Mouse (Mus musculus): ENCODE results near the gene Ppp1r36.
A peak's percentile ranks its signal among the peaks of the same experiment; 100 is the strongest.
"Not testable (repeated sequence)": the region's sequence is repeated elsewhere in the genome, so short reads cannot be mapped to it uniquely, and the experiment has no call there.

The Ppp1r36 gene

DNA sequence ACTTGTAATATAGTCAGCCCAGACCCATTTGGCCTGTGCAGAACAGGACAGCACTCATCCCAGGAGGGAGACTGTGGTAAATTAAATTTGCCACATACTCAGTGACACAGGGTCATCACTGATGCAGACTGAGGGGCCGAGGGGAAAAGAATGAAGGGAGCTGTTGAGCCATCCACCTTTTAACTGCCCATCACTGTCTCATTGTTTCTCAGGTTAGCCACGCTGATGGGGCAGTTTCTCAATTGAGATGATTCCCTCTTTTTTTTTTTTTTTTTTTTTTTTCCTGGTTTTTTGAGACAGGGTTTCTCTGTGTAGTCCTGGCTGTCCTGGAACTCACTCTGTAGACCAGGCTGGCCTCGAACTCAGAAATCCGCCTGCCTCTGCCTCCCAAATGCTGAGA, 41.1 kb downstream of the Ppp1r36 start:
- DNase-seq: not testable (repeated sequence)

DNA sequence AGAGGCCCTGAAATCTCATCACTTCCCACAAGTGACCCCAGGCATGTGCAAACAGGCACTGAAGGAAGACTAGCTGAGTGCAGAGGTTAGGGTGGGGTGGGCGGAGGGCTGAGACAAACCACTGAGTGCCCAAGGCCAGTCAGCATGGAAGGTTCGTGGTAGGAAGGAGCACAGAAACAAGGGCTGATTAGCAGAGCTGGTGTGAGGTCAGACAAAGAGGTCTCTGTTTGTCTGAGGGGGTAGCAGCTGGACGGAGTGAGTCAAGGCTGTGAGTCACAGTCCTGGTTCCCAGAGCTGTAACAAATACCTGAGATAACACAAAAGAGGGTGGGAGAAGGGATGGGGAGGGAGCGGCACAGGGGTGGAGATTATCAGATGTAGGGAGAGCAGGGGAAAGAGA, 41.7 kb downstream of the Ppp1r36 start:
- DNase-seq: no peak

DNA sequence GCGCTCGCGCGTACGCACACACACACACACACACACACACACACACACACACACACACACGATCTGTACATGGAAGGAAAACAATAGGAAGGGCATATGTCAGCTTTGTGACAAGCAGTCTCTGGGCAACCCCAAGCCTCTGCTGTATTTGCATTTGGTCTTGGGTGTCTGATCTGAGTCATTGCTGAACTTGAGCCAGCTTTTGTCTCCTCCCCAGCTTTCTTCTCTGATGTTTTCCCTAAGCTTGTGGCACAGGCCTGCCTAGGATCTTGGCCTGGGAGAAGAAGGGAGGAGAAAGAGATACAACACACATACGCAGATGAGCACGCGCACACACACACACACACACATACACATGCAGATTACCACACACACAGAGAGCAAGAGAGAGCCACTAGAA, 46.1 kb downstream of the Ppp1r36 start:
- DNase-seq: no peak

DNA sequence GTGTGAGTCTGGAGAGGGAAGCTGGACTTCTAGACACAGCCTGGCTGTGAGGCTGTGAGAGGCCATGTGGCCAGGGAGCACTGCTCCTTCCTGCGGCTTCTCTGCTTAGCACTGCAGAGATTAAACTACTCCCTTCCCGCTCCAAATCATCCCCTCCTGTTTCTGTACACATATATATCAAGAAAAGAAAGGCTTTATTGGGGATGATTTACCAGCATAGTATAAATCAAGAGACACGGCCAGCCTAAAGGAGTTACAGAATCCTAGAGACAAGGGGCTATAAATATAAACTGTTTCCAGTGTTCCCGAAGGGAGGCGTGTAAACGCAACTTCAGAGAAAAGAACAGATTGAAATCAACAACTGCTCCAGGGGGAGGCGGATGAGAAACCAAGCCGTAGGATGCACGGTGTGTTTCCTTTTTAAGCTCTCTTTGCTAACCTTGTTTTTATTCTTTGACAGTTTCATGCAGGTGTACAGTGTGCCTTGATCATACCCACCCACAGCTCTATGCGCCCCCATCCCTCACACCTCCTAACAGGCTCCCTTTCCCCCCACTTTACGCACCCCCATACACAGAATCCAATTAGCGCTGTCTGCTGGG, 47.4 kb downstream of the Ppp1r36 start:
- no peak for DNase-seq

DNA sequence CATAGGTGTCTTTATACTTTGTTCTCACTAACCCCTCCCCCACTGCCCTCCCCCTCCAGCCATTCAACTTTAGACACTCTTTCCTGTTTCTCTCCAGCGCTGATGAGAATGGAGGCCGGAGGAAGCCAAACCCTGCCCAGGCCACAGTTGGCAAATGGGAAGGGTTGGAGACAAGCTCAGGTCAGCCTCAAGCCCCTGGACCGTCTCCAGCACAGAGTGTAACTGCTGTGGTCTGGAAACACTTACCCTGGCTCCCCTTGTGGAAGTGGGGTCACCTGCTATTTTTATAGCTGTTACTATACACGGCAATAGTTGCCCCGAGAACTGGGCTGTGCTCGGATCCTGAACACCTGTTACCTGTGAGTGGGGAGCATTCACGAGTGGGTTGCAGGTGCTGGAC, 49.3 kb downstream of the Ppp1r36 start:
- no peak for DNase-seq

DNA sequence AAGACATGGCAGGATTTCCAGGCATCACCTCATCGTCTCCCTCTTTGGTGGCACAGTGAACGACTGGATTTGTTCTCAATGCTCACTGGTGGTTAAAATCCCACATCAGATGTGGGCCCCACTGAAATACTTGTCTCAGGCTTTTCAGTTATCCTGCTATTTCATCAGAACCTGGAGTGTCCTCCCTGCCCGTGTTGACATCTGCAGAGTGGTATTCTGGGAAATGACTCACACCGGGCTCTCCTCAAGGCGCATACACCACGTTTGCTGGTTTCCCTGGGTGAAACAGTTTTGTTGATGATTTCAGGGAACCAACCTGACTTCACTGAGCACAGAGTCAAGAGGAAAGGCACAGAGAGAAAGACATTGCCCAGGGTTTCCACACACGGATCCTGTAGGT, 49.9 kb downstream of the Ppp1r36 start:
- no peak for DNase-seq

DNA sequence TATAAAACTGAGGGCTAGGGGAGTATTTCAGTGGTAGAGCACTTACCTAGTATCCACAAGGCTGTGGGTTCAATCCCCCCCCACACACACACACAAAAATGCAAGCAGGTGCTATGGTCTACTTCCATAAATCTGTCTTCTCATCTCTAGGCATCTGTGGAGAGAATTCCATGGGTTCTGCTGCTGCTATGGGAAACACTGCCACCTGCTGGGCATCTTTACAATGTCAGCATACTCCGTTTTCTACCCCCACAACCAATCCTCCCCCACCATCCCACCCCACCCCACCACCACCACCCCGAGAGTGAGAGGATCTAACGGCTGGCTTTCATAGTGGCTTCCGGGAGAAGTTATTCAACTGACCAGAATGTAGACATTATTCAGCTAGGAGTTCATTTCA, 54.7 kb downstream of the Ppp1r36 start:
- peak; percentile 59 for DNase-seq

DNA sequence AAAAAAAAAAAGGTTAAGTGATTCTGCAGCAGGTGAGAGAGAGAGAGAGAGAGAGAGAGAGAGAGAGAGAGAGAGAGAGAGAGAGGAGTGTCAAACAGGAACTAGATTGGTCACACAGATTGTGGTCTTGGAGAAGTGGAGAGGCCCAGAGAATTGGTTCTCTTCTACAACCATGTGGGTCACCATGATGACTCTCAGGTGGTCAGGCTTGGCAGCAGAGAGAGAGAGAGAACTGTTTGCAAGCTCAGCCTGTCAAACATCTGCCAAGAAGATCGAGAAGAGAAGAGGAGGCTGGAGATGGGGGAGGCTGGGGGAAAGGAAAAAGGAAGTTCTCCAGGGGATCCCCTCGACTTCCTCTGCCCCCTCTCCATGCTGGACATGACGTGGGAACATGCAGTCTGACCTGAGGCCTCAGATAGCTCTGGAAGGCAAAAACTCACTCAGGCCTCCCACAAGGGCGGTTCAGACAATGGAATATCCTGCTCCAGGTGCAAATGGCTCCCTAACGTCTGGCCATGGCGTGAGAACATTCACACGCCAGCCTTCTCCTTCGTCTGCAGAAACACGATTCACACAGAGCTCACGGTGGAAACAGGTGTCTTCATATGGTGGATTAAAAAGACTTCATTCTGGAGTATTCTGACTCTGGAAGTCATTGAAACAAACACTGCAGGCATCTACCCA, 56.4 kb downstream of the Ppp1r36 start:
- no peak for DNase-seq

DNA sequence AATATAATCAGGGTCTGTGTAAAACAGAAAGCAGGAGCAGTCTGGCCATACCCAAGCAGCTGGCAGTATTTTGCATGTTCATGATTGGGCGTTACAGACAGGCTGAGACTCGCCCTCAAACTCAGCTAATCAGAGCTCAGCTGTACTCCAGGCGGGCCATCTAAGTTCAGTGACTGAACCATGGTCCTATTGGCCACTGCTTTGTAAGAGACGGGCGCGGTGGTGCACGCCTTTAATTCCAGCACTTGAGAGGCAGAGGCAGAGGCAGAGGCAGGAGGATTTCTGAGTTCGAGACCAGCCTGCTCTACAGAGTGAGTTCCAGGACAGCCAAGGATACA, 56.9 kb downstream of the Ppp1r36 start:
- DNase-seq: no peak

DNA sequence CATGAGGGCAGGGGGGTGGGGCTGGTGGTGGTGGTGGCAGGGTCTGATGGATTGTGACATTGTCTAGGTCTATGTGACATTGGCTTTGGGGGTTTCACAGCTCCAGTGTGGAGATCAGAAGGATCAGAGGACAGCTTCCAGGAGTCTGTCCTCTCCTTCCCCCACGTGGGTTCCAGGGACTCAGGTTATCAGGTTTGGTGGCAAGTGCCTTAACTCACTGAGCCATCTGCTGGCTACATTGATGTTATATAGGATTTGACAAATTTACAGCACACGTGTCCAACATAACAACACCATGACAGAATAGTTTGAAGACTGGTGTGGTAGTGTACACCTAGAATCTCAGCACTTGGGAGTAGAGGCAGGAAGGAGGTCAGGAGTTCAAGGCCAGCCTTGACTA, 57.5 kb downstream of the Ppp1r36 start:
- no peak for DNase-seq

DNA sequence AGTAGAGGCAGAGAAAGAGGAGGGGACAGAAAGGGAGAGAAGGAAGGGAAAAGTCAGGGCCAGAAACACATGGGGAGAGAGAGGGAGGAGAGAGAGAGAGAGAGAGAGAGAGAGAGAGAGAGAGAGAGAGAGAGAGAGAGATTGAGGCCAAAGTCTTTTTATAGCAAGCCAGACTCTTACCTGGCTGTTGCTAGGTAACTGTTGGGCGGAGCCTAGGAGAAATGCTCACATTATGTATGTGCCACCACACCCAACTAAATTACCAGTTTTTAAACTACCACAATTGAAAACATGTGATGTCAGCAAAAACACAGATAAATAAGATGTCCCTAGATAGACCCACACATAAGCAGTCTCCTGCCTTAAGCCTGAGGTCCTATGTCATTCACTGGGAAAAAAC, 58.8 kb downstream of the Ppp1r36 start:
- DNase-seq: no peak

DNA sequence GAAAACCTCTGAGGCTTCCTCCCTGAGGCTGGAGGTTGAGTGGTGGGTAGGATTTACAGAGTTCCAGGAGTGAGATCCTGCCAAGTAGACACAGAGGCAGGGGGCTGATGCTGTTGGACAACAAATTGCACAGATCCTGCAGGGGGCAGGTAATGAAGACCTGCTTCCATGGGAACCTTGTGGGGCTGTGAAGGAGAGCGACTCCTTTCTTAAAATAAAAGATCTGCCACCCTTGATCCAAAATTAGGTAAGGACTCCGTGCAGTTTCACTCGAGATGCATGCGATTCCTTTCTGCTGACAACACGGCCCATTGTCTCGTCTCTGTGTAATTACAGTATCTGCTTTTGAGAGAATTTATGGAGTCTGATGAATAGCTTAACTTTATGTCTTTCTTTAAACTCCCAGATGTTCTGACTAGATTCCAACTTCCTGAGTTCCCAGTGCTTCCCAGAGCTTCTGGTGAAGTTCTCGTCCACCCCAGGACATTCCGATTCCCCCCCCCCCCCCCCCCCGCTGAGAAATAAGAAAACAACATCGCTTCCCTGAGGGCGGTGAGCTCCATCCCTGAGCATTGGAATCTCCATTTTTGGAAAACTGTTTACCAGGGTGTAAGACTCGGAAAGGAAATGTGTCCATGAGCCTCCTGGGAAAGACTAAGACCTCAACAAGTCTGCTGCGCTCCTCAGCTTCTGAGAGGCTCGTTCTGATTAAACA, 61.1 kb downstream of the Ppp1r36 start:
- no peak for DNase-seq

DNA sequence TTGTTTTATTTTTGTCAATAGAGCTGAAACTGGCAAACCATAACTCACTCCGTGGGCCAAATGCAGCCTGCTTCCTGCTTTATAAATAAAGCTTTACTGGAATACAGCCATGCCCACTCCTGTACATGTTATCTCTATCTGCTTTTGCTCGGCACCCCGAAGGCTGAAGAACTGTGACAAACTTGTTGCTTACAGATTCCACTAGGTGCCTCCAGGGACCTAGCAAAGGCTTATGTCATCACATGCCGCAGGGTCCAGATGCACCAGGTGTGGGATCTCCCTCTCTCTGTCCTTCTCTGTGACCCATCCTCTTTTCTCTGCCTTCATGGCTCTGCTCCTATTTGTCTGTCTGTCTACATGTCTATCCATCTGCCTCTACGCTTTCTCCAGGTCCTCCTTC, 61.8 kb downstream of the Ppp1r36 start:
- no peak for DNase-seq

DNA sequence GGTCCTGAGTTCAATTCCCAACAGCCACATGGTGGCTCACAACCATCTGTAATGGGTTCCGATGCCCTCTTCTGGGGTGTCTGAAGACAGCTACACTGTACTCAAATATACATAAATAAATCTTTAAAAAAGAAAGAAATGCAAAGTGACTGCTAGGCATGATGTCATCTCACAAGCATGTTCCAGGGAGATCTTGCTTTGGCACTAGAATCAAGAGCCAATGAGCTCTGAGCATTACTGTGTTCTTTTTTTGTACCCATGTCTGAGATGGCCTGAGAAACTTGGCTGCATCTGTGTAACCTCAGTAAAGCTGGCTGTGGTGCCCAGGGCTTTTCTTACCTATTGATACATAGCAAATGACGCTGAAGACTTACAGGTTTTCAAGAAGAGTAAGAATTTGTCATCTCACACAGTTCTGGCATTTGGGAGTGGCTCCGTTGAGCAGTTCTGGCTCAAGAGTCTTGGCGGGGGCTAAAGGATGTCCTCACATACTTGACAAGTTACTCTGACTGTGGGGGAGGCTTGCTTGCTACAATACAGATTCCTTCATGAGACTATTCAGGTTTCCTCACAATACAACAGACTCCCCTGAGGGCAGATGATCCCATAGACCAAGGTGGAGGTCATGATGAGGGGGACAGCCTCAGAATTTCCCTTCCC, 62.6 kb downstream of the Ppp1r36 start:
- no peak for DNase-seq

DNA sequence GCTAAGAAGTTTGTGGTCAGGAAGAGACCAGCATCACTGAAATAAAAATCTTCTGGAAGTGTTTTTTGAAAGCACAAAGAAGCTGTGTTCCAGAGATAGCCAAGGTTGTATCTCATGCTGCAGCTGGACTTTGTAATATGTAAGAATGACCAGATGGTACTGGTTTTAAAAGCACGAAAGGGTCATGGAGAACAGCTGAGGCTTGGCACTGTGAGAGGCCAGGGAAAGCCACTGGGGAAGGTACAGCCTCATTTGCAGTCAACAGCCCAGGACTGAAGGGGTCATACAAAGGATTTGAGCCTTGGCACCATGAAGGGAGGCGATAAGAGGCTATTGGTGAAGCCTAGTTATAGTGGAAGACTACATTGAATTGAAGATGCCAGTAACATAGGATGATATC, 65.1 kb downstream of the Ppp1r36 start:
- DNase-seq: no peak

DNA sequence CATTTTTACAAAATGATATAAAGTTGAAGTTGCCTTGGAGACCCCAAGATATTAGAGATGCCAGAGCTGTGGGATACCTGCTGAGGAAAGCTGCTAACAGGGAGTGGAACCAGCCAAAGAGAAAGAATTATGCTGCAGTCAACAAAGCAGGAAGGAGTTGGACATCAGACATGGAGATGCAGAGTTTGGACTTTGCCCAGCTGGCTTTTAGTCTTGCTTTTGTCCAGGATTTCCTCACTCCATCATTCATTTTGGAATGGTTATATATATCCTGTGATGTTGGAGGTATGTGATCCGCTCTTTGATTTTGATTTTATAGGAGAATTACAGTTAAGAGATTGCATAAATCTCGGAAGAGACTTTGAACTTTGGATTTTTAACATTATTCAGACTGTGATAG, 65.6 kb downstream of the Ppp1r36 start:
- DNase-seq: no peak

DNA sequence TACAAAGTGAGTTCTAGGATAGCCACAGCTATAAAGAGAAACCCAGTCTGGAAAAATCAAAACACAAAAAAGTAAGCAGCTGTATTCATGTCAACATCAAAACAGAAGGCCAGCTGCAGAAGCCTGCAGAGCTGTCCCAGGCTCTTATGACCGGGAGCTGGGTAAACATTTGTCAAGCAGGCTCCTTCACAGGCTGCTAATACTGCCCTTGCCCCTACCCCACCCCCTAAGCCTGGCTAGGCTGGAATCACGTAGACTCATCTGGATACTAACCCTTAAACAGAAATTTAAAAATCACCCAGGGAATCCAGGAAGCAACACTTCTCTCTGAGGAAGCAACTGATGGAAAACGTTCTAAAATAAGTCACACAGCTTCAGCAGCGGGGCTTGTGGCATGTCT, 67.5 kb downstream of the Ppp1r36 start:
- no peak for DNase-seq

DNA sequence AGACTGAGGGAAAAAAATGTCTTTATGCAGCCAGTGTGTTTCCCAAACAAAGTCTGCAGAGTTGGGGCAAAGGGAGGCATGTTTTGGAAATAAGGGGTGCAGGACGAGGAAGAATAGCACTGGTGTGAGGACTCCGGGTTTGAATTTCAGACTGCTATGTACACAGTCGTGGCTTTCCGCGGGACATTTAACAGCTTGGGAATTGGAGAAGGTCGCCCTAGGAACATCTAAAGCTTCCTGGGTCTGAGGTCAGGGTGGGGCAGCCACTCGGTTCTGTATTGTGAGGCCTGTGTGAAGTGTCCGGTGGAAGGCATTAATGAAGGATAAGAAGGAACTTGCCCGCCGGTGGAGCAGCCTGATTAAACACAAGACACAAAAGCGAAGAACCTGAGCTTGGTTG, 68.0 kb downstream of the Ppp1r36 start:
- DNase-seq: no peak

DNA sequence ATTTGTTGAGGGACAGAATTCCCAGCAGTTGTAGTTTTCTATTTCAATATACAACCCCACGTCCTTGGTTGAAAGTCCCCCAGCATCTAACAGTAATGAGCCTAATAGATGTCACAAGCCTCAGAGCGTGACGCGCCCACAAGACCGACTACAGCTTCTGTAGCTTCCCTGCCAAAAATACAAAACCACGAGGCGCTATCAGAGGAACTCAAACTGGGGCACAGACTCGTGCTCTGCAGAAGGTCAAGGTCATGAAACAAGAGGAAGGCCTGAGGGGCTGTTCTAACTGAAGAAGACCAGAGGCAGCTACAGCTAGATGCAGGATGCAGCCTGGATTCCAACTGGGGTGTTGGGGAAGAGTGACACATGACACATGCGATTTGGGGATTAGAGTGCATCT, 69.6 kb downstream of the Ppp1r36 start:
- no peak for DNase-seq
